Mouse (Mus musculus): ENCODE measurements around the gene Gm44596. TPM values are rescaled to one million over a fixed set of nuclear protein-coding genes. Genes with fewer than 3 reads are reported as not detected.

Gm44596 gene
- polyA plus RNA-seq, 1 experiment: not detected

DNA sequence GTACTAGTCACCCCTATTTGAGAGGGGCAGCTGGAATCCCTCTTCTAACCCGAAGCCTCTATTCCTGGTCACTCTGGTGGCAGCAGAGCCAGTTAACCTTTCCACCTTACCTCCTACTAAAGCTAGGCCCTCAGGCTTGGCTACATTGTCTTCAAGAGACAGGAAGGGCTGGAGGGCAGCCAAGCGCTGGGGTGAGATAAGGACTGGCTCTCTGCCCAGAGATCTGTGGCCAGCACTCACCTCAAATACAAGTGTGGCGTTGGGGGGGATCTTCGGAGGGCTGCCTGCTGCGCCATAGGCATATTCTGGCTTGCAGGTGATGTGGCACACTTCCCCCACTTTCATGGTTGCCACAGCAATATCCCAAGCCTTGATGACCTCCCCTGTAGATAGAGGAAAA lies 60.2 kb downstream of the Gm44596 start:
- H3K4me1 ChIP-seq (ENCODE audit: control insufficient read depth): peaks cover 59% of the 10 kb centered on the region
- H3K36me3 ChIP-seq (ENCODE audit: control insufficient read depth): peaks cover 61% of the 10 kb centered on the region
- H3K9me3 ChIP-seq (ENCODE audit: control insufficient read depth, low read length): no peaks in the 10 kb centered on the region
- no peak for TF ChIP-seq GATA1 (IDR thresholded peaks at IDR 0.05; ENCODE audit: low read length)
- TF ChIP-seq TAL1 (IDR thresholded peaks at IDR 0.05; ENCODE audit: low read length): no peak
- no peaks in the 10 kb centered on the region for H3K27me3 ChIP-seq (ENCODE audit: control insufficient read depth)
- H3K4me3 ChIP-seq (replicated peaks): no peak overlapping the region

DNA sequence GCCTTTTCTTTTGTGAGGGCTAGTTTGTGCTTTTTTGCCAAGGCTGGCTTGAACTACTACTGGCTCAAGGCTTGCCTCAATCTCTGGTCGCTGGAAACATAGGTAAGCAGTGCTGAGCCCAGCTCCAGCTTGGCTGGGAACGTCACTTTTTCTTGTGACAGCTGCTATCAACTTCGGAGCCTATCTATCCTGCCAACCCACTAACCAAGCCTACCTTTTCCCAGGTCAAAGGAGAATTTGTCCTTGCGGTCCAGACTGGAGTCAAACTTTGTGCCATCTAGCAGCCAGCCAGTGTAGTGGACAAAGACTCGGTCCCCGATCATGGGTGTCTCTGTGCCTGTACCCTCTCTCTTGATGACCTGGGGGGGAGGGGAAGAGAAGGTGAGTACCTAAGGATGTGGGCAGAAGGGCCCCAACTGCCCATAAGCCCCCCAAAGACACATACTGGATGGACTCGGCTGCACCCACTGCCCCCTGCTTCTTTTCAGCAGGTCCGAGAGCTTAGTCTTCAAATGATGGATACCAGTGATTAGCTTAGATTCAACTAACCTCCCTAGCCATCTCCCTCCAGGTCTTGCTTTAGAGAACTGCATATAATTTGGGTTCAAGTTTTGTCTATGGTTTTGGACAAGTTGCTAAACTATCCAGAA lies 61.2 kb downstream of the Gm44596 start:
- TF ChIP-seq TAL1 (IDR thresholded peaks at IDR 0.05; ENCODE audit: low read length): no peak
- TF ChIP-seq GATA1 (IDR thresholded peaks at IDR 0.05; ENCODE audit: low read length): no peak
- peaks cover 53% of the 10 kb centered on the region for H3K36me3 ChIP-seq (ENCODE audit: control insufficient read depth)
- H3K4me3 ChIP-seq (replicated peaks): peak overlapping the region; percentile 92
- peaks cover 57% of the 10 kb centered on the region for H3K4me1 ChIP-seq (ENCODE audit: control insufficient read depth)
- H3K9me3 ChIP-seq (ENCODE audit: control insufficient read depth, low read length): peaks cover 2% of the 10 kb centered on the region; the same call in 1 of the 2 replicates
- no peaks in the 10 kb centered on the region for H3K27me3 ChIP-seq (ENCODE audit: control insufficient read depth)

DNA sequence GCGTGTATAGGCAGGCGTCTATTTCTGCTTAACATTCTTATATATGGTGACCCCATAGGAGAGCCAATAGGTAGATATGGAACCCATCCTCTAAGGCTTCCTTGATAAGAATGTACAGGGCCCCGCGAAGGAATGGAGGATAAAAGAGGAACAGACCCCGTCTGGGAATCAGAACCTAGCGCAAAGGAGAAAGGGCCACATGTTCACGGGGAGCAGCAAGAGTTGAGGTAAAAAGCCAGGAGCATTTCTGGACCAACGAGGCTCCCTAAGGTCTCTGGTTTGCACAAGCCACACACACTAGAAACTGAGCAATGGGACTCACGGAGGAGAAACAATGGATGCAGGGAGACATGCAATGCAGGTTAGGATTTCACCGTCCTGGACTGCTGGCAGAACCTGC lies 62.0 kb downstream of the Gm44596 start:
- TF ChIP-seq GATA1 (IDR thresholded peaks at IDR 0.05; ENCODE audit: low read length) (no peak), TAL1 (IDR thresholded peaks at IDR 0.05; ENCODE audit: low read length) (no peak)
- Histone ChIP-seq H3K4me3 (replicated peaks) (peak overlapping the region; percentile 92), H3K4me1 (ENCODE audit: control insufficient read depth) (peaks cover 54% of the 10 kb centered on the region)

DNA sequence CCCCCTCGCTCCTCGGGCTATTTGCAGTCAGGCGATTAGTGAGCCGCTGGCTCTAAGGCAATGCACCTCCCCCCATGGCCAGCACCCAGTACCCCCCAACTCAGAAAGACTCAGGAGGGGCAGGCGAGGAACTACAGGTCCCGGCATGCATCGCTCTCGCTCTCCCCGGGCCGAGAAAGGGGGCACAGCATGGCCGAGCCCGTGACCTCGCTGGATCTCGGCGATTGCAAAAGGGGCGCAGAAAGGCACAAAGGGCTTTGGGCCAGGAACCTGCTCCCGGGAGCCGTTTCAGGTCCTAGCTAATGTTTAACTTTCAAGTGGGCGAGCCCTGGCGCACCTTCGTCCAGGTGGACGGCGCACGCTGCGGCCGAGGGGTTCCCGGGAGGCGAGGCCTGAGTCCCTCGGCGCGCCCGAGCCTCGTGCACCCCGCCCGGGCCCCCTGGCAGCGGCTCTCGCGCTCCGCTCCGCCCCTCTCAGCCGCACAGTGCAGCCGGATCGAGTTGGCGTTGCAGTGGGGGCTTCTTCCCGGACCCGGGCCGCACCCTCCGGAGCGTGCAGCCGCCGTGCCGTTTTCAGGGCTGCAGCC lies 62.5 kb downstream of the Gm44596 start:
- H3K27me3 ChIP-seq (ENCODE audit: control insufficient read depth): no peaks in the 10 kb centered on the region
- peaks cover 40% of the 10 kb centered on the region for H3K36me3 ChIP-seq (ENCODE audit: control insufficient read depth)
- H3K4me1 ChIP-seq (ENCODE audit: control insufficient read depth): peaks cover 54% of the 10 kb centered on the region
- H3K4me3 ChIP-seq (replicated peaks): peak overlapping the region; percentile 92
- TF ChIP-seq TAL1 (IDR thresholded peaks at IDR 0.05; ENCODE audit: low read length) (no peak), GATA1 (IDR thresholded peaks at IDR 0.05; ENCODE audit: low read length) (no peak)
- peaks cover 2% of the 10 kb centered on the region; the same call in 1 of the 2 replicates for H3K9me3 ChIP-seq (ENCODE audit: control insufficient read depth, low read length)

More for the DNA sequence above, 62.0 kb downstream of the Gm44596 start:
- Histone ChIP-seq H3K27me3 (ENCODE audit: control insufficient read depth) (no peaks in the 10 kb centered on the region), H3K36me3 (ENCODE audit: control insufficient read depth) (peaks cover 45% of the 10 kb centered on the region), H3K9me3 (ENCODE audit: control insufficient read depth, low read length) (peaks cover 2% of the 10 kb centered on the region; the same call in 1 of the 2 replicates)

DNA sequence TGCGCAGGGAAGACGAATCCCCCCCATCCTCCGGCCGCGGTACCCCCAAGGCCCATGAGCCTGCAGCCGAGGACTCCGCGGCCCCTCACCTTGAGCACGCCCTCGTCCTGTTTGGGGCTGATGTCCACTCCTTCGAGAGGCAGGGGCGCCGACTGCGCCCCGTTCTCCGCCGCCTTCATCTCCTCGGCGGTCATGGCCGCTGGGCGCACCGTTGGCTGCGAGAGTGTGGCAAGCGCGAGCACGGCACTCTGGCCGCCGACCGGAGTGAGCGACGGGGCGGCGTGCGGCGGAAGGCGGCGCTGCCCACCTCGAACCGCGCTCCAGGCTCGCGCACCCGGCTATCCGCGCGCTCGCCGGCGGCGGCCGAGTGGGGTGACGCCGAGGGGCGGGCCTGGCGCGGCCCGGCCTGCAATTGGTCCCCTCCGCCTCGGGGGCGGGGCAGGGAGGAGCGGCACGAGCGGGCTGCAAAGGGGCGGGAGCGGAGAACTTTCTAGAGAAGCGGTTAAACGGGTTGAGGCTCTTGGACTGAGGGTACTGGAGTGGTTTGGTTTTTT lies 63.1 kb downstream of the Gm44596 start, which contains the start of gene Fkbp4:
TSS of gene Fkbp4 (minus strand) at position 361 of the 554 bp plus-strand sequence.
- H3K27me3 ChIP-seq (ENCODE audit: control insufficient read depth): no peaks in the 10 kb centered on the region
- H3K4me1 ChIP-seq (ENCODE audit: control insufficient read depth): peaks cover 51% of the 10 kb centered on the region
- peaks cover 2% of the 10 kb centered on the region; the same call in 1 of the 2 replicates for H3K9me3 ChIP-seq (ENCODE audit: control insufficient read depth, low read length)
- TF ChIP-seq GATA1 (IDR thresholded peaks at IDR 0.05; ENCODE audit: low read length) (no peak), TAL1 (IDR thresholded peaks at IDR 0.05; ENCODE audit: low read length) (no peak)
- peaks cover 34% of the 10 kb centered on the region for H3K36me3 ChIP-seq (ENCODE audit: control insufficient read depth)
- H3K4me3 ChIP-seq (replicated peaks): peak within 1 kb of the TSS; percentile 92

DNA sequence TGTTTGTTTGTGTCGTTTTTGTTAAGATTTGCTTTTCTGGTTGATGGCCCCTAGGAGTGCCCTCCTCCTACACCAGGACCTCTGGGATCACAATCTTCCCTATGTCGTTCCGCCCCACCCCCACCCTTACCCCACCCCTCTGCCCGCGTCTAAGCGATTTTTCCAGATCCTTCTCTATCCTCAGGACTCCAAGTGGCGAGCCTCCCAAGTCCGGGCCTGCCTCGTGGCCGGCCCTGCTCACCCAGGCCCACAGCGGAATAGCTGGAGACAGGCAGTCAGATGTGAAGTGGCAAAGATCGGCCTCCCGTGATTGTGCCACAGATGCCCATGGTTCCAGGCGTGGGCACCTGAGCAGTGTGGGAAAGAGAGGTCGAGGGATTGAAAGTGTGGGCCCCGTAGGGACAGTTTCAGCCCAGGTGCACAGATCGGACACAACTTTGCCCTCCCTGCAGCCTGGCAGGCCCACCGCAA lies 63.6 kb downstream of the Gm44596 start:
- H3K27me3 ChIP-seq (ENCODE audit: control insufficient read depth): no peaks in the 10 kb centered on the region
- H3K4me1 ChIP-seq (ENCODE audit: control insufficient read depth): peaks cover 50% of the 10 kb centered on the region
- peak overlapping the region; percentile 92 for H3K4me3 ChIP-seq (replicated peaks)
- peaks cover 29% of the 10 kb centered on the region for H3K36me3 ChIP-seq (ENCODE audit: control insufficient read depth)
- peaks cover 2% of the 10 kb centered on the region; the same call in 1 of the 2 replicates for H3K9me3 ChIP-seq (ENCODE audit: control insufficient read depth, low read length)
- TF ChIP-seq GATA1 (IDR thresholded peaks at IDR 0.05; ENCODE audit: low read length) (no peak), TAL1 (IDR thresholded peaks at IDR 0.05; ENCODE audit: low read length) (no peak)

DNA sequence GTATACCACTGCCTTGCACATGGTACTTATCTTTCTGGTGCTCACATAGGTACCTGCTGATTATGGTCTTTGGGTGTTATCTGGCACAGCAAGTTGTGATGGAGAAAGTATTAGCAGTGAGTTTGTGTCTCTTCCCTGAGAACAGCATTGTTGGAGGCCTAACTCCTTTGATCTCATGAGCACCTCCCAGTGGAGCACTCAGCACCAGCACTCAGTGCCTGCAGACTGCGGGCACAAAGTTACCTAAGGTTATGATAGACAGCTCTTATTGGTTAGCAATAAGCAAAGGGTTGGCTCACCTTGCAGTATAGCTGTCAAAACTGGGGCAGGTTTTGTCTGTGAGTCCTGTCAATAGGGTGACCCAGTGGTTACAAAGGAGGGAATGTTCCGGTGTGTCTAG lies 64.9 kb downstream of the Gm44596 start:
- peaks cover 2% of the 10 kb centered on the region; the same call in 1 of the 2 replicates for H3K9me3 ChIP-seq (ENCODE audit: control insufficient read depth, low read length)
- H3K36me3 ChIP-seq (ENCODE audit: control insufficient read depth): peaks cover 15% of the 10 kb centered on the region
- H3K4me1 ChIP-seq (ENCODE audit: control insufficient read depth): peaks cover 56% of the 10 kb centered on the region
- no peaks in the 10 kb centered on the region for H3K27me3 ChIP-seq (ENCODE audit: control insufficient read depth)
- TF ChIP-seq TAL1 (IDR thresholded peaks at IDR 0.05; ENCODE audit: low read length) (no peak), GATA1 (IDR thresholded peaks at IDR 0.05; ENCODE audit: low read length) (no peak)
- no peak overlapping the region for H3K4me3 ChIP-seq (replicated peaks)

DNA sequence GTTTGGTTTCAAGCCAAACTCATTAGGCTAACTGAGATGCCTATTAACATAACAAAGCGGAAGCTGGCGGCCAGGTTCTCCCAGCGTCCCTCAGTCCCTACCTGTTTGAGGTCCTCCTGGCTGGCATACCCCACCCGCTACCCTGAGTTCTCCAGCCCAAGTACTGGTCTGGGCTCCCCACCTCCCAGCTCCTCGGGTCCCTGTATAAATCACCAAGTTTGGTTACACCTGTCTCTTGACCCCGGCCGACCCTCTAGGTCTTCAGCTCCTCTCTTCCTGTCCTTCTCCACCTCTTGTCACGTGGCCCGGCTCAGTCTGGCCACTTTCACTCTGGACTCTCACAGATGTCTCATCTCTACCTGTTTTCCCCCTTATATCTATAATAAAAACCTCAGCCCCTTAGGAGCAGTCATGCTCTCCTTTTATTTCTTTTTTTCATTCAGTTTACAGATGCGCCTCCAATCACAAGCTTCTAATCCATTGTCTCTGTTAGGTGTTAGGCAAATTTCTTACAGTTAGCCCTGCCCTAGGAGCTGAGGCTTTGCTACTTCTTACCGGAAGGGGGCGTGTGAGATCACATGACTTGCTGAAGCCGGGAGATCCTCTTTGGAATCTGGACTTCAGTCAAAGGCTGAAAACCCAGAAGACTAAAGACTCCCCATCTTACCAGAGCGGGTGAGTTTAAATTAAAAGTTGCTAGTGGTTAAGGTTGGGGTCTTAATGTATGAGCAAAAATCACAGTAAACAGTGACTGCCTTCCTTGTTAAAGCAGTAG lies 70.6 kb downstream of the Gm44596 start:
- H3K4me3 ChIP-seq (replicated peaks): no peak overlapping the region
- TF ChIP-seq TAL1 (IDR thresholded peaks at IDR 0.05; ENCODE audit: low read length): no peak
- TF ChIP-seq GATA1 (IDR thresholded peaks at IDR 0.05; ENCODE audit: low read length): no peak
- H3K27me3 ChIP-seq (ENCODE audit: control insufficient read depth): no peaks in the 10 kb centered on the region

More for the DNA sequence above, 70.6 kb downstream of the Gm44596 start:
- peaks cover 2% of the 10 kb centered on the region; the same call in 1 of the 2 replicates for H3K9me3 ChIP-seq (ENCODE audit: control insufficient read depth, low read length)
- peaks cover 19% of the 10 kb centered on the region for H3K4me1 ChIP-seq (ENCODE audit: control insufficient read depth)
- H3K36me3 ChIP-seq (ENCODE audit: control insufficient read depth): no peaks in the 10 kb centered on the region; the same call in 1 of the 2 replicates

All from erythroblast, embryonic 14.5 days (primary cell).